Mouse (Mus musculus) kidney, postnatal 4 days (tissue): ENCODE measurements around the gene Grap2.

ENCODE experiments used
- DNase-seq, 2 experiments: peaks; one replicate each; pipeline ENCODE4 v3.0.0; 2021; ENCODE audit warnings: mixed read lengths in 2 of 2

The Grap2 gene

DNA sequence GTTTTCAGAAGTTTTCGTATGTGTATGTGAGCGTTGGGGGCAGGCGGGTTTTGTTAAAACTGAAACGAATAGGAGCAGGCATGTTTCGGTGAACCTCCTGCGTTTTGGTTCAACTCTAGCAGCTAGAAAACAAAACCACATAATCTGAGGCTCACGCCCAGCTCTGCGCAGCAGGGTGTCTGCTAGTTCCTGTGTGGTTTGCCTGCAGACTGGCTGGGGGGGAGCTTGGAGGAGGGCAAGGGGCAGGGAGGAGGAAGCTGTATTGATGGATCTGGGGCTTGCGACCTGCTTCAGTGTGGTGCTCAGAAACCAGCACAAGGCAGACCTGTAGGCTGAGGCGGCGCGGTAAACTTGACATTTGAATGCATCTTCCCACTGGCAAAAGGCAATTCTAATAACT lies at the start of gene Grap2:
TSS of gene Grap2 (plus strand) at position 304 of the 400 bp plus-strand sequence.
- DNase-seq: no peak

DNA sequence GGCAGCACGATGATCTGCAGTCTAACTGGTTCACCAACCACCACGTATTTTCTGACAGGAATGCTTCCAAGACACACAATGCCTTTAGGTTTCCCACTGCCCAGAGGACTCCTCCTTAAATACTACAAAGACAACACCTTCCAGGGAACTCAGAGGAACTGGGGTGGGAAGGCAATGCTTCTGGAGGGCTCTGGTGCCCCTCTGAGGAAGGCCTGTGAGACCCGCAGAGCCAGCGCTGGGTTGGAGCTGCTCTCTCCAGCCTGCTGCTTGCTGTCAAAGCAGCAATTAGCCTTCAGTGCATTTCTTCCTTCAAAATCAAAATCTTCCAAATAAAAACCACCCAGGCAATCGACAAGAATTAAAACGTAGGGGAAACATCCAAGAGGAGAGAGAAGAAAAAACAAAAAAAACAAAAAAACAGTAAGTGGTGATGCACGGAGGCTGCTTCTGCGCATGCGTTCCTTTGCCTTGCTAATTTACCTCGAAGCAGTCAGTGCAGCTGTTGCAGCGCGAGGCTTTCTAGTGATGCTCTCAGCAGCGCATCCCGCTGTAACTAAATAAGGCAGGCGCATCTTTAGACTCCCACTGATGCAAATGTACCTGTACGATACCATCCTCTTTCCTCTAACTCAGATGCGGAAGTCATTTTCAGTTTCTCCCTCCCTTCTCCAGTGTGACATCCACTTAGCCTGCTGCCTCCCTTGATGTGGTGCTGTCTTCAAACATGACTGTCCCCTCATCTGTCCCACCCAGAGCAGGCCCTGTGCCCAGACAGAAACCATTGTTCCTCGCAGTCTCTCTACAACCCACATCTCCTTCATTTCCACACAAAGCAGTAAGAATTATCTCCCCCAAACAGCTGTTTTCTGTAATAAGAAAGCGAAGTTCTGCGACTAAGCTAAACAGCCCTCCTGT lies 42.2 kb upstream of the Grap2 start:
- peak in 1 of 2 experiments; percentile 36 for DNase-seq

DNA sequence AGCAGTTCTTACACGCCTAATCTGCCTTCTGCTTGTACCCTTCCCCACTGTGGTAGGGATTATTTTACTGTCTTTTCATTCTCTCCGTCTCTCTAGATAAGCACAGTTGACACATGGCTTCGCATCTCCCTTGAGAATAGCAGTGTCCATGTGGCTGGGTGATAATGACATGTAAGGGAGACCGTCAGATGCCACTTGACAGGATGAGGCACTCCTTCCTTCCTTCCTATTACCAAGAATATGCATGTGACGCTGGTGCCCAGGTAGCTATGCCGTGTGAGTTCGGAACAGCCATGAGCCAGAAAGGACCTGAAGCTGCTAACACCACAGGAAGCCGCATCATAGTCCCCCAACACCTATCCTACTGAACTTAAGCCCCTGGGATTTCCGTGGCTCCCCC lies 41.4 kb upstream of the Grap2 start:
- no peak for DNase-seq

DNA sequence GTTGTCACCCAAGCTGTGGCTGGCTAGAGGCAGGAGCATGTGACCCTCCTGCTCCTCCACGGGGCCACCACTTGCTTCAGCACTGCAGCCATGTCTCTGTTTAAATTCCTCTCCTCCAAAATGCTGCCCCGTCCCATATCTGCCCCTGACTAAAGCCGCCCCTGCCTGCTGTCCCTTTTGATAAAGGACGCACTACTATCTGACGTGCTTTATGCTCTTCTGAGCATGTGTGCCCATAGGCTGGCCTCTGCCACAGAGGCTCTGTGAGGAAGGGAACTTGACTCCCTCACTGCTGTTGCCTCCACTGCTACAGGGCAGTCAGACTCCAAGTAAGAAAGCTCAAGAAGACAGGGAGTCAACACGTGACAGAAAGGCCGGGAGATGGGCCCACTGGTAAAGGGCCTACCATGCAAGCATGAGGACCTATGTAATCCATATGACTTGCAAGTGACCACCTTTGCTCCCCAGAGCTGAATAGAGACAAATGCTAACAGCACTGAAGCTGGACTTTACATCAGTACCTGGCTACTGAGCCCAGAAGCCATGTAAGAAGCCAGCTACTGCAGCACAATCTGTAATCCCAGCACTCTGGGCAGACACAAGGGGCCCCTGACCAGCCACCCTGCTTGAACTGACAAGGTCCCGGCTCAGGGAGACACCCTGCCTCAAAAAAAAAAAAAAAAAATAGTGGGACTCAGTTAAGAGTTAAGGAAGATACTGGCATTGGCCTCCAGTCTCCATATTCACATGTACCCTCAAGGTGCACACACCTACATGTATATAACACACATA lies 39.9 kb upstream of the Grap2 start:
- DNase-seq: no peak

DNA sequence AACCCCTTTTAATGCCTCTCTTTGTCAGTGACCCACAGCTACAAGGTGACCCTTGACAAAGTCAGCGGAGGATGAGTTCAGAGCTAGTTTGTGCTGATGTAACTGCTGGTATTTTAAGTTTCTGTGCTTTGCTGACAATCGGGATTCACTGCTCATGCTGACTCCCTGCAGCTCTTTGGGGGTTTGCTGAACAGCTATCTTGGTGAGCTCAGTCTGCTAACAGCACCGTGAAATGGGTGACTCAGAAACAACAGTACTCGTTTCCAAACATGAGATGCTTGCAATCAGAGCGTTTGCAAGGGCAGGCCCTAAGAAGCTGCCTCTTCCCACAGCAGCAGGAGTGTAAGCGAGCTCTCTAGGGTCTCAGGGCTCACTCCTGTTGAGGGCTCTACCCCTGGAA lies 39.1 kb upstream of the Grap2 start:
- no peak for DNase-seq

DNA sequence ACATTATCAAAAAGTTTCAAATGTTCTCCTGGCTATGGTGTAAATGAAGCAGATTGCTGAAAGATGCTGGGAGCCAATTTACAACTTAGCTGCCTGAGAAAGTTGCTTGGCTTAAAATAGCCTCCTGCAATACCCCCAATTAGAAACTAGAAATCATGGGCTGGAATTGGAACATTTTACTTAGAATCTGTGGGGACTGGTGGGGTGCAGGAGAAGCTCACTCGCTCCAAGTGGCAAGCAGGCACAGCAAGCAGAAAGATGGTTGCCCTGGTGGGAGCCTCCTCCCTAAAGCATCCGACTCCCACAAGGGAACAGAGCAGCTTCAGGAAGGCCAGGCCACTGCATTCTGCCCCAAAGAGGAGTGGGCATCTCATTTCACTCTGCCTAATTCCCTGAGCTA lies 36.3 kb upstream of the Grap2 start:
- no peak for DNase-seq

DNA sequence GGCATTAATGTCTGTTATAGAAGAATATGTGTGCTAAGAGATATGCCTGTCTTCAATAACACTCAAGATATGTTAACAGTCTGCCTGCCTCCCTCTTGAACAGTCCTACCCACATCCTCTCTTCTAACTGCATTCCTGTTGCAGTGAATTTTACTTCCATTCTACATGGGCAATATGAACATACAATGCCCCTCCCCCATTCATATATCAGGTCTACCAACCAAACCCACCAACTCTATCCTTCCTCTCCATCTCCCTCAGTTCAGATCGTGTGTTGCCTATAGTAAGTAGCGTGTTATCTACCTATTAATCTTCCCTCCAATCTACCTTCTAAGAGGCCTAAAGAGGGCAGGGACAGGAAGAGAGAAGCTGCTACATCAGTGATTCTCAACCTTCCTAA lies 34.3 kb upstream of the Grap2 start:
- DNase-seq: no peak

DNA sequence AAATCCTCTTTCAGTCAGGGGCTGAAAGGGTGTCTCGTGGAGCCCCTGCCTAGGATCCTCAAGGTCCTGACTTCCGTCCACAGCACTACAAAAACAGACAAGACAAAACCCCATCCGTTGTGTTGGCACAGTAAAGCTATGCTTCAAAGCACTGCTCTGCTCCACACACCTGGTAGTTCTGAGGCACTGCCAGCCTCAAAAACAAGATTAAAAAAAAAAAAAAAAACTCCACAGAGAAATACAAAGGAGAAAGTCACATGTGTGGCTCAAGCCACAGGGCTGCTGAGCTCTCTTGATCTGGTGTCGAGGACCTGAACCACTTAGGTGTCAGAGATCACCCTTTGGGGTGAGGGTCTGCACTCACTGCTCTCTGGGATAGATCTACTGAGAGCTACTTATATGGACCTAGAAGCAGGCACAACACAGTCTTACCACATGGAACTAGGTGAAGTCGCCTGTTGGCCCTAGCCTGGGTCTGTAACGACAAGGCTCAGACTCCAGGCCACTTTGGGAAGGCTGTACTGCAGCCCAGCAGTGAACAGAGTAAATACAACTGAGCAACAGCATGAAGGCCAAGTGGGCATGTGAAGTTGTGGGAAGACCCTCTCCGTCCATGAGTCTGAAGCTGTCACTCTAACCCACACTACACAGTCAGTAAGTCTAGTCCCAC lies 33.6 kb upstream of the Grap2 start:
- no peak for DNase-seq

DNA sequence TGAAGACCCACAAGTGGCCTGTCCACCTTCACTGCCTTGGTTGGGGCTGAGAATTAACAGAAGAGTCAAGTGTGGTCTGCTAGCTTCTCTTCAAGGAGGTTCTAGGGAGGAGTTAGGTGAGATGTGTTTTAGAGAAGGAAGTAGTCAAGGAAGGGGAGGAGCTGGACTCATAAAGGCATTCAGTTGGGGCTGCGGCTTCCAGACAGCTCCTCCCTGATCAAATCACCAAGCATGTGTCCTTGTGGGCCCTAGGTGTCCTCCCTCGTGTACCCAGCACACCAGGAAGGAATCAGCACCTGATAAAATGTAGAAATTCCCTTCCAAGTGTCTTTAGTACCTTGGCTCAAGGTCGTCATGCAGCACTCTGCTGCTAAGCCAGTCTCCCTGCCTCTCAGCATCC lies 28.3 kb upstream of the Grap2 start:
- no peak for DNase-seq

DNA sequence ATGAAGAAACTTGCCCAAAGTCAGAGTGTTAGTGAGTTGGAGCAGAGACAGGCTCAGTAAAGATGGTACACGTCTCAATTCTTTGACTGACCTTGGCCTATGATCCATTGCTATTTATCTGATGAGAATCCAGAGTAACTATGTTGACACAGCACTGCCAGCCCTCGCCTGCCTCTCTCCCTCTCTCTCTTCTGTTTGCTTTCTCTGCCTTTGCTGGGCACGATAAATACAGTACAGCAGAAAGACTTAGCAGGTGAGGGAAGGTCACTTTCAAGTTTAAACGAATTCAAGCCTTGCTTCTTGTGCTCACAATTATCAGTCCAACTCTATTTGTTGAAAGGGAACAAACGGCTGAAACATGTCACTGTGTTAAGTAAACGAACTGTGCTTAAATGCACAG lies 27.0 kb upstream of the Grap2 start:
- DNase-seq: no peak

DNA sequence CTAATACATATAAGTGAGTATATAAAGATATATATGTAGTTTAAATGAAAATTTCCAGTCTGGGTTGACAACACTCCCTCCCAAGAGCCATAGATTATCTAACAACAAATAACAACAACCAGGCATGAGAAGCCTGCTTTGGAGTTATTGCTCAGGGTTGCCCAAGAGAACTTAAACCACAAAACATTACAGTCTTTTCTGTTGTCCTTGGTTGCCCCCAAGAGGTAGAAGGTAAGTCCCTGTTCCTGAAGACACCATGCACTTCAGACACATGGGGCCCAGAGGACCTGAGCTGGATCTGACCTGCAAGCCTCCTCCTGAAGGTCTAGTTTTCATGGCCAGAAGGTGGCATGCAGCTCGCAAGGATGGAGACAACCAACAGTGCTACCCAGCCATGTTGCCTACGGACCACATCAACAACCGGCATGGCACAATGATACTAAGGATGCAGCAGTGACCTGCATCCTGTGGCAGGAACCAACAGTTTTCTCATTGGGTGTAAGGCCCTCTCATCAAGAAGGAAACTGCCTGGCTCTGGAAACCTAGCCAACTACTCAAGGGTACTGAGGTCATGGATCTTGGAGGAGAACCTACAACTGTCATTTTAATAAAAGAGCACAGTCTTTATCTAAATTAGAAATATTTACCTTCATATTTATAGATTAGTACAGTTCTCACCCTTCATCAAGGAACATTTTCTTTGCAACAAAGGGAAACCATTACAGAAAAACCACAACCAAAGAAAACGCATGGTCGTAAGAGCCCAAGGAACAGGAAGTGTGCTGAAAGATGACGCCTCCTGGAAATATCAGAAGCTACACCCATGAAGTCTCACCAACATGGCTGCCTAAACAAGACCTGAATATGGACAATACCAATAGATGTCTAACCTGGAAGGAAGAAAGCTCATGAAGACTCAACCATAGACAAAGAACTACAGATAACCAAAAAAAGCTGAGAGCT lies 17.3 kb upstream of the Grap2 start:
- no peak for DNase-seq

DNA sequence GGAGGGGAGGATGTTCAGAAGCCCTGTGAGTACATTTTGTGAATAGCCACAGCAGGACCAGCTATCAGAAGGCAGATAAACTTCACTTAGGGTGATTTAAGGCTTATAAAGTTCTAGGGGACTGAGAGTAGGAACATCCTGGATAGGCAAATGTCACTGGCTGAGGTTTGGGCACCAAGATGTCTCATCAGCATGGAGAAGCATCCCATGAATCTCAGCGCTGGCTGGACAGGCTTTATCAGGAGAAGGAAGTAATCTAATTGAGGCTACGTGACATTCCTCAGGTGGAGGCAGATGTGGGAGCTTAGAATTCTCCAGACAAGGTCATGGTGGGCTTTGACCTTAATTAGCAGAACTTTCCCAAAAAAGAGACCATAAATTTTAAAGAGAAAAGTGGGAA lies 16.4 kb upstream of the Grap2 start:
- DNase-seq: no peak

DNA sequence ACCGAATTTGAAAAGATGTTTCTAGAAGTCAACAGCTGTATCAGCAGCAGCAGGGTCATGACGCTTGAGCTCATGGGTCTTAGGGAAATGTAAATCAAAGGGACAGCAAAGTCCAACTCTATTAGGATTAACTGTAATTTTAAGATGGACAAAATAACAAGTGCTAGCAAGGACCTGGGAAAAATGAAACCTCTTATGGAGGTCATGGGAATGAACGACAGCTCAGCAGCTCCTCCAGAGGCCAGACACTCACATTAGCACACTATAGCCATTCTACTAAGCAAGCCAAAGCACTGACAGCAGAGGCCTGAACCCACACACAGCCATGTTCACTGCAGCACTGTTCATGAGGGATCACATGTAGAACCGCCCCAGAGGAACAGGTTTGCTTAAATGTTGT lies 14.6 kb upstream of the Grap2 start:
- peak in 1 of 2 experiments; percentile 14 for DNase-seq

DNA sequence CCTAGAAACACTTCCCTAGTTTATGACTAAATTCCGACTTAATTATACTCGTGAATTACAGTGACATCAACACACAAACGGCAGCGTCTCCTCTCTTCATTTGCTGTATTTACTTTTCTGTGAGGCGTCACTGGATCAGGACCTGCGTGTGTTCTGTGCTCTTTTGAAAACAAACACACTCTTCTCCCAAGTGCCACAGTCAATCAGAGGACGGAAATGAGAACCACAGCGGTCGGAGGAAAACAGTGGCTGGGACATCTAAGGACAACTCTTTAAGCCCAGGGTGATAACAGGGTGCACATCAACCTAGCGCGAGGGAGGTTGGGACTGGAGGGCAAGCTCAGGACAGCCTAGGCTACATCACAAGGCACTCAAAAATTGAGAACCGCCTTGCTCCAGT lies 12.9 kb upstream of the Grap2 start:
- peak in 1 of 2 experiments; percentile 9 for DNase-seq

DNA sequence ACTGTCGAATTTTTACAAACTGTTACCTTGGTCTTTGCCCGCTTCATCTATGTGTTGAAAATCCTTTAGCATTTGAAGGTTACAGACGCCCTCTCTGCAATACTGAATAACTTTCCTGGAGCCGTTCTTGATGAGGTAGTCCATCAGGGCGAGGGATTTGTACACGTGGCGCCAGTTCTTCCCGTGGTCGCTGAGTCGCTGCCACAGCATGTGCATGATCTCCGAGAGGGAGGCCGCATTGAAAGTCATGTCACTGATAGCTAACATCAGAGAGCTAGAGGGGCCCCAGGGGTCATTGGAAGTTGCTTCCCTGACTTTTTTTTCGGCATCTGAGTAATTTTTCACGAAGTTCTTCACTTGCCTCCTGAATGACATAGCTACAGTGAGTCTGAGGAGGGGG lies 12.4 kb upstream of the Grap2 start:
- no peak for DNase-seq

DNA sequence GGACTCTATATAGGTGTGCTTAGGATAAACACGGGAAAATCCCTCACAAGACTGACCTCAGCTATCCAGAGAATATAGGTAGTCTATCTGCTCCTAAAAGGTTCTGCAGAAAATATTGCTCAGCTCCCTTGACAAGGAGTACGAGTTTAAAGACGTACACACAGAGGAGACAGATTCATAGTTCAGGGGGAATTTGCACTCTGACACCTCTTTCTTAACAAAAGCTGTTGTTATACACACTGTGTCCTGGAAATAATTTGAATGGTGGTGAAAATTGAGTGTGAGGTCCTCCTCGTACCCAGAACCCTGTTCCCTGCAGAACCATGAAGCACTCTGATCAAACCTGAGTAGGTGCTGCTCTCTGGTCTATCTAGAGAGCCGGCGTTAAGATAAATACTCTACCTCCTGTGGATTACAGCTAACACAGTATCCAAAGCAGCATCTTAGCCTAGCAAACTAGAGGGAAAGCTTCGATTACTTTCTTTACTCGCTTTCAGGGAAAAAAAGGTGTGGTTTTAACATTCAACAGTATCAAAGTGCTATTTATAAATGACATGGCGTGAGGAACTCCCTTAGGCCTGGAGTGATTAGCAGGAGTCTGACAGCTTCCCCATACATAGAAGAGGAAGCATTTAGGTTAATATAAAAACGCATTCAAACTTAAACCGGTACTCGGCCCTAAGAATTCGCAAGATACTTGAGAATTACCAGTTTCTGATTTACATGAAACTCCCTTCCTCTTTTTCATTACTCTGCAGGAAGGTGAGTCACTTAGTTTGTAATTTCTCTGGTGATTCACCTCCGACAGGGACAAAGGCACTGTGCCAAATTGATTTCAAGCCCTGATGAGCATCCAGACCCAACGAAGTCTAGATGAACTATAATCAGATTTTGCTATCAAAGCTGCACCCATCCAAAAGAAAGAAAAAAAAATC lies 11.5 kb upstream of the Grap2 start:
- DNase-seq: no peak

DNA sequence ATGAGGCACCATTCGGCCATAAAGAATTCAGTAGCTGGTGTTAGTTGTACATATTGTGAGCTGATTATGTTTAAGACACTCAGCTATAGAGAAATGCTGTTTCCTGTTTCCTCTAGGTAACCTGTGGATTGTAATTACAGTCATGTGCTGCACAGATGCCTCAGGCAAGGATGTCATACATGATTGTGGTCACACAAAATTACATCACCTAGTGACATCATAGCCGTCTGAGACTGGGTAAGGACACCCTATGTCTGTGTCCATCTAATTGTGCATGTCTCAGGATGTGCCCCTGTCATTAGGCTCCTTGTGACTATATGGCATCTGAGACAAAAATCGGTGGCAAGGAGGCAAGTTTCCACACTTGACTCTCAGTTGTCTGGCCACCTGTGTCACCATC lies 9.9 kb upstream of the Grap2 start:
- no peak for DNase-seq

DNA sequence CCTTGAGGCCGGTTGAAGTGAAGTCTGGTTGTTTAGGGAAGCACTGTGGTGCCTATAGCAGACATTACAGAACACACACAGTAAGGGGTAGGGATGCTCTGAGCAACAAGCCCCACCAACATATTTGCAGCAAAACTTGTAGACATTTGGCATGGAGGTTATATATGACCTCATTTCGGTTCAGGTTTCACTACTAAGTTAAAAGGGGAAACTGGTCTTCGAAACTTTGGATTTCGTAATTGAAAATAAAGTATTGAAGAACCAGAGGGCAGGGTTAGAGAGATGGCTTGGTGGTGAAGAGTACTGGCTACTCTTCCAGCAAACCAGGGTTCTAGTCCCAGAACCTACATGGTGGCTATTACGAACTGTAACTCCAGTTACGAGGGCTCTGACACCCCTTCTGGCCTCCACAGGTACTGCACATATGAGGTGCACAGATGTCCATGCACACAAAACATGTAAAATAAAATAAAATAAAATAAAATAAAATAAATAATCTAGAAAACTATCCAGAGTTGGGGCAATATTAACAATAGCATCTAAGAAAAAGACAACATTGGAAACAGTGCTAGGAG lies 8.7 kb upstream of the Grap2 start:
- peak; percentile 33 to 40 for DNase-seq

DNA sequence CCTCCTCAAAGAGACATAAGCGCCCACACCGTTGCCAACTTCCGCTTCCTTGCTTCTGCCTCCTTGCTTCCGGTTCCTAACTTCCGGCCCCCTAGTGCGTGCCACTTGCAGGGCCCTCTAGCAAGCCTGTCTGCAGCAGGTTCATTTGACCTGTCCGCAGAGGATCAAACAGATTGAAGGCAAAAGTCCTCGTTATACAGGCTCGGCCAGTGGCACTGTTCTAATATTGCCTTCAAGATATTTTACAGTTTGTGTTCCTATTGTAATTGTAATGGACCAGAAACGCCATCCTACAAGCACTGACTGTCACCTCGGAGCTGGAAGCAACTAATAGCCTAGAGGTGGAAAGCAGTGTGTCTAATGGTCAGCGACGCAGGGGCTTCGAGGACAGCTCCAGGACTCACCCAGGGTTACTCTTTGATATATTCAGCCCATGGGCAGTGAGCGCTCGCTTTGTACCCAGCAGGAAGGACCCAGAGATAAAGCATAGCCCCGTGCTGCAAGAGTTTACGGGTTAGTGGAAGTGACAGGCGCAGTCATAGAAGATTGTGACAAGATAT lies 7.2 kb upstream of the Grap2 start, which contains the start of gene Enthd1:
TSS of gene Enthd1 (minus strand) at position 51 of the 560 bp plus-strand sequence.
- no peak for DNase-seq

DNA sequence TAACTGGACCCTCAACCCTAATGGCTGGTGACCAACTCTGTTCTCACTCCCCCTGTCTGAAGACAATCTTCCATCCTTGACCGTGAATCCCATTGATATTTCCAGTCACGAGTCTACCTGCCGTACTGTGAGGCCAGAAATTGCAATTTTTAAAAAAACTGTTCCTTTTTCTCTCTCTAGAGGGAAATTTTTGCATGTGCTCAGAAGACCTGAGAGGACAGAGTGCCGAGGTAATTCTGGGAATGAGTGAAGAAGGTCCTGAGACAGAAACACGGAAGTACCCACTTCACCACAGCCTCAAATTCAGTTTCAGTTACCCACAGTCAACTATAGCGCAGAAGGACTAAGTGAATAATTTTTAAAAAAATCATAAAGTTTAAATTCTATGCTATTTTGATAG lies 5.7 kb upstream of the Grap2 start:
- DNase-seq: no peak
